Mouse (Mus musculus) C2C12 (cell line): ENCODE results near the gene S1pr5. TPM values are rescaled to one million over a fixed set of nuclear protein-coding genes. Genes with fewer than 3 reads are reported as not detected.

ENCODE experiments used
- H3K27me3 ChIP-seq: one replicate; pipeline ENCODE4 v1.6.1; 2011; ENCODE audit not compliant: control insufficient read depth, insufficient read depth, insufficient read length
- H3K36me3 ChIP-seq: one replicate; pipeline ENCODE4 v1.6.1; 2011; ENCODE audit not compliant: control insufficient read depth, insufficient read depth
- H3K4me3 ChIP-seq: one replicate; pipeline ENCODE4 v1.5.1; 2011; ENCODE audit warnings: mild to moderate bottlenecking, control low read depth; ENCODE audit not compliant: poor library complexity, insufficient read depth, severe bottlenecking
- H3K79me2 ChIP-seq: one replicate; pipeline ENCODE4 v1.6.1; 2011; ENCODE audit not compliant: control insufficient read depth, insufficient read depth
- H3K79me3 ChIP-seq: one replicate; pipeline ENCODE4 v1.6.1; 2011; ENCODE audit warnings: low read depth, control low read depth
- H3ac ChIP-seq: one replicate; pipeline ENCODE3; 2011; ENCODE audit warnings: low read depth; ENCODE audit not compliant: control insufficient read depth, insufficient read length
- CEBPB ChIP-seq: IDR thresholded peaks from one replicate; pipeline ENCODE4 v1.6.1; 2011; ENCODE audit warnings: low read depth, mild to moderate bottlenecking, control low read depth, moderate library complexity
- CTCF ChIP-seq: IDR thresholded peaks from one replicate; pipeline ENCODE4 v1.5.1; 2011; ENCODE audit not compliant: control insufficient read depth, insufficient read depth, insufficient read length
- FOSL1 ChIP-seq: IDR thresholded peaks from one replicate; pipeline ENCODE4 v1.8.0; 2011; ENCODE audit warnings: mild to moderate bottlenecking, low read length; ENCODE audit not compliant: poor library complexity, insufficient read depth, severe bottlenecking
- MAX ChIP-seq: IDR thresholded peaks from one replicate; pipeline ENCODE4 v1.6.1; 2011; ENCODE audit warnings: mild to moderate bottlenecking, control low read depth
- MYOD1 ChIP-seq: IDR thresholded peaks from one replicate; pipeline ENCODE4 v1.6.1; 2011; ENCODE audit warnings: low read depth; ENCODE audit not compliant: control insufficient read depth, insufficient read length
- MYOG ChIP-seq: IDR thresholded peaks from one replicate; pipeline ENCODE4 v1.6.1; 2011; ENCODE audit not compliant: control insufficient read depth, insufficient read length; ENCODE audit errors: extremely low read depth
- USF1 ChIP-seq: IDR thresholded peaks from one replicate; pipeline ENCODE4 v1.6.1; 2011; ENCODE audit warnings: low read depth, mild to moderate bottlenecking, control low read depth, moderate library complexity
- polyA plus RNA-seq: library from polyadenylated mRNA; unstranded; fragments of >200 nt; fragmentation: generic; extraction: Trizol; gene quantifications from one replicate; pipeline ENCODE4 v1.2.1, GENCODE M21; 2012; ENCODE audit warnings: missing spikeins

The S1pr5 gene
- polyA plus RNA-seq, 1 experiment: 0.04 TPM

- Histone ChIP-seq H3K36me3 (peaks cover 92% of the 10 kb centered on the region), H3K4me3 (no peak overlapping the region), H3K79me3 (peaks cover 1% of the 10 kb centered on the region), H3K27me3 (no peaks in the 10 kb centered on the region), H3ac (no peak overlapping the region), H3K79me2 (no peaks in the 10 kb centered on the region)
- TF ChIP-seq CTCF (no peak), FOSL1 (no peak), MAX (no peak), MYOG (no peak), CEBPB (no peak), MYOD1 (no peak), USF1 (no peak)
These were observed 29.5 kb upstream of the S1pr5 start for GRCm38 (mm10) chr9:21277776-21278175.

GRCm38 (mm10) chr9:21276307-21276706 is 28.1 kb upstream of the S1pr5 start:
- no peak for TF ChIP-seq MYOD1
- TF ChIP-seq CEBPB: no peak
- TF ChIP-seq FOSL1: no peak
- TF ChIP-seq CTCF: no peak
- TF ChIP-seq USF1: no peak
- no peak for TF ChIP-seq MYOG
- TF ChIP-seq MAX: no peak
- Histone ChIP-seq H3K79me3 (peaks cover 1% of the 10 kb centered on the region), H3K4me3 (no peak overlapping the region), H3K27me3 (no peaks in the 10 kb centered on the region), H3ac (no peak overlapping the region), H3K36me3 (peaks cover 87% of the 10 kb centered on the region), H3K79me2 (no peaks in the 10 kb centered on the region)

GRCm38 (mm10) chr9:21275727-21276126 is 27.5 kb upstream of the S1pr5 start:
- no peak overlapping the region for H3K4me3 ChIP-seq
- H3K36me3 ChIP-seq: peaks cover 82% of the 10 kb centered on the region
- TF ChIP-seq MAX (no peak), CTCF (no peak), USF1 (no peak), MYOD1 (no peak), CEBPB (no peak)
- H3K27me3 ChIP-seq: no peaks in the 10 kb centered on the region
- peaks cover 1% of the 10 kb centered on the region for H3K79me3 ChIP-seq
- H3K79me2 ChIP-seq: no peaks in the 10 kb centered on the region
- H3ac ChIP-seq: no peak overlapping the region

- Histone ChIP-seq H3K79me2 (no peaks in the 10 kb centered on the region), H3K36me3 (peaks cover 83% of the 10 kb centered on the region), H3K79me3 (peaks cover 1% of the 10 kb centered on the region), H3K4me3 (no peak overlapping the region), H3K27me3 (no peaks in the 10 kb centered on the region), H3ac (no peak overlapping the region)
- TF ChIP-seq FOSL1: no peak
These were observed 26.9 kb upstream of the S1pr5 start for GRCm38 (mm10) chr9:21275013-21275710.

DNA sequence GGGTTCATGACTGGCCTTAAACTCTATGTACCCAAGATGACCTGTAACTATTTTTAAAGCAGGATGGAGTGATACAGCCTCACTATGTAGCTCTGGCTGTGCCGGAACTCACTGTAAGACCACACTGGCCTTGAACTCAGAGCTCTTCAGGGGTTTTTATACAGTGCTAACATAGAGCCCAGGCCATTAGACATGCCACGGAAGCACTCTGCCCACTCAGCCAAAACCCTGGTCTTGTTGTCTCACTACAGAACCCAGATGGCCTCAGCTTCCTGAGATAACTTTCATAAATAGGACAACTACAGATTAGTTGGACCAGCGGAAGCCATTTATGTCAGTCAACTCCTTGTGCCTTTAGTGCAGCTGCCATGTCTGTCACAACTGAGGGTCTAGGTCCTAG is 26.1 kb upstream of the S1pr5 start:
- Histone ChIP-seq H3K79me2 (no peaks in the 10 kb centered on the region), H3K27me3 (no peaks in the 10 kb centered on the region), H3K79me3 (peaks cover 1% of the 10 kb centered on the region), H3K4me3 (no peak overlapping the region), H3K36me3 (peaks cover 80% of the 10 kb centered on the region), H3ac (no peak overlapping the region)
- no peak for TF ChIP-seq CTCF
- no peak for TF ChIP-seq MYOG
- no peak for TF ChIP-seq MYOD1
- no peak for TF ChIP-seq USF1
- TF ChIP-seq FOSL1: no peak
- TF ChIP-seq CEBPB: no peak
- TF ChIP-seq MAX: no peak

GRCm38 (mm10) chr9:21273520-21274228 is 25.4 kb upstream of the S1pr5 start:
- Histone ChIP-seq H3K79me3 (peaks cover 1% of the 10 kb centered on the region), H3K4me3 (no peak overlapping the region), H3K79me2 (no peaks in the 10 kb centered on the region), H3K36me3 (peaks cover 80% of the 10 kb centered on the region), H3K27me3 (no peaks in the 10 kb centered on the region), H3ac (no peak overlapping the region)
- TF ChIP-seq USF1 (no peak), MYOD1 (no peak), FOSL1 (no peak), CEBPB (no peak), CTCF (no peak), MAX (no peak), MYOG (no peak)
